ENCODE assay signal across 31 mouse cellular contexts in the genomic region with DNA sequence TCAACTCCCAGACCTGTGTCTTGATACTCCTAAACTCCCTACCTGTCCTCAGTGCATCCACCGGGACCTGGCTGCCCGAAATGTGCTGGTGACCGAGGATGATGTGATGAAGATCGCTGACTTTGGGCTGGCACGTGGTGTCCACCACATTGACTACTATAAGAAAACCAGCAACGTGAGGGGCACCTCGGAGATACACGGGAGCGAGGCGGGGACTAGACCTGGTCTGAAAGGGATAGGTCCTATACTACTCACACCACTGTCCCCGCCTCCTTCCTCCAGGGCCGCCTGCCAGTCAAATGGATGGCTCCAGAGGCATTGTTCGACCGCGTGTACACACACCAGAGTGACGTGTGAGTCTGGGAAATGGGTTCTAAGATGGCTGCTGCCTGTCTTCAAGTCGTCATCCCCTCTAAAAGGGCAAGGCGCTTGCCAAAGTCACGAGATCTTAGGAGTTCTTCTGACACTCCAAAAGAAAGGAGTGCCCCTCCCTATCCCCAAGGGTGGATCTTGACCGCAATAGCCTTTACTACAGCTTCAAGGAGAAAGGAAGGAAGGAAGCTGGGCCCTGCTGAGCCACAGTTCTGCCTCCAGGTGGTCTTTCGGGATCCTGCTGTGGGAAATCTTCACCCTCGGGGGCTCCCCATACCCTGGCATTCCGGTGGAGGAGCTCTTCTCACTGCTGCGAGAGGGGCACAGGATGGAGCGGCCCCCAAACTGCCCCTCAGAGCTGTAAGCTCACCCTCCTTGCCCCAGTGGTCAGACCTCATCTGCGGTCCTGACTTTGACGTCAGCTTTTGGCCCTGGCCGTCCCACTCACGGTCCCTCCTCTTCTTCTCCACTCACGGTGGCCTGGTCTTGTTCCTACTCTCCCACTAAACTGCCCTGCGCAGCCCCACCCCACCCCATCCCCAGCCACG. TPM values are rescaled to one million over a fixed set of nuclear protein-coding genes. Genes with fewer than 3 reads are reported as not detected.
DNase-seq lines count a peak whose midpoint lies in the region; ATAC-seq and TF ChIP-seq lines count a peak whose summit lies in the region.
"Had no signal": no experiment of that assay in that cellular context is flagged by ENCODE, and none has a peak within 500 bp of the region (broad histone marks: within the 10 kb centered on the region; RNA-seq: fewer than 3 reads in every experiment).

No protein-coding gene starts in this region.

- H3K4me1 ChIP-seq in lung, postnatal 0 days (ENCODE audit: insufficient read depth, low read depth, low read length): no peaks in the 10 kb centered on the region
- peaks cover 21% of the 10 kb centered on the region for H3K4me1 ChIP-seq in olfactory bulb, adult 2 months (ENCODE audit: control insufficient read depth, insufficient read depth, low read length)

- 0 out of 2 replicates have a peak, but pooled peaks have one; percentile 13 for TF ChIP-seq POLR2A in olfactory bulb, adult 2 months (IDR thresholded peaks at IDR 0.05; ENCODE audit: insufficient read depth, low read depth, low read length)

- peak overlapping the region; percentile 28; the same call in 1 of the 2 replicates for H3K27ac ChIP-seq in gastrocnemius, adult 2 months
- H3K27ac ChIP-seq in lung, postnatal 0 days (ENCODE audit: low read length): peak overlapping the region; percentile 28; the same call in 1 of the 2 replicates
- H3K27ac ChIP-seq in olfactory bulb, adult 2 months (ENCODE audit: insufficient read depth, low read depth, low read length): no peak overlapping the region
- H3K27ac ChIP-seq: embryonic facial prominence, embryonic 12.5 days; forebrain, embryonic 12.5 days; heart, embryonic 15.5 days had no signal

- no peak for TF ChIP-seq CTCF in gastrocnemius, adult 2 months (IDR thresholded peaks at IDR 0.05)
- TF ChIP-seq CTCF in lung, postnatal 0 days (IDR thresholded peaks at IDR 0.05): no peak
- no peak for TF ChIP-seq CTCF in olfactory bulb, adult 2 months (IDR thresholded peaks at IDR 0.05; ENCODE audit: insufficient read depth, low read depth, low read length)

- H3K4me2 ChIP-seq in lung, postnatal 0 days (replicated peaks; ENCODE audit: low read depth, low read length): no peak overlapping the region
- H3K4me2 ChIP-seq: embryonic facial prominence, embryonic 12.5 days; forebrain, embryonic 12.5 days; heart, embryonic 11.5 days; heart, embryonic 15.5 days had no signal

- no peaks in the 10 kb centered on the region for H3K36me3 ChIP-seq in lung, postnatal 0 days (ENCODE audit: insufficient read depth, low read length)
- H3K36me3 ChIP-seq: embryonic facial prominence, embryonic 12.5 days; forebrain, embryonic 12.5 days; heart, embryonic 15.5 days had no signal

- WGBS in lung, postnatal 0 days: 84% methylated on average over 32 of the region's 32 CpGs
- WGBS in olfactory bulb, adult 2 months: 93% methylated on average over 32 of the region's 32 CpGs

- no peak overlapping the region; the same call in 1 of the 2 replicates for H3K4me3 ChIP-seq in gastrocnemius, adult 2 months
- no peak overlapping the region for H3K4me3 ChIP-seq in lung, postnatal 0 days (ENCODE audit: low read depth, low read length)
- no peak overlapping the region for H3K4me3 ChIP-seq in olfactory bulb, adult 2 months (ENCODE audit: insufficient read depth, low read depth, low read length)
- H3K4me3 ChIP-seq: embryonic facial prominence, embryonic 12.5 days; forebrain, embryonic 12.5 days; heart, embryonic 15.5 days had no signal

- H3K9me3 ChIP-seq in lung, postnatal 0 days (ENCODE audit: low read length): no peaks in the 10 kb centered on the region
- H3K9me3 ChIP-seq: embryonic facial prominence, embryonic 12.5 days; forebrain, embryonic 12.5 days; heart, embryonic 15.5 days had no signal

- intact Hi-C loops in gastrocnemius, adult 2 months (cut with DNase I): loop anchor here (5.0 kb wide), 1 partner anchor 60 kb away; a partner anchor contains a TSS
- intact Hi-C loops in gastrocnemius, postnatal 14 days (cut with DNase I; ENCODE audit: low total_unique reads): no loop called here

- no peak for ATAC-seq in lung, postnatal 0 days
- ATAC-seq: forebrain, postnatal 0 days; hindbrain, embryonic 16.5 days; inflammation-experienced regulatory T-cells, adult 6 months; intestine, postnatal 0 days; Patski had no signal

- H3K9ac ChIP-seq in lung, postnatal 0 days (replicated peaks; ENCODE audit: low read depth): no peak overlapping the region
- H3K9ac ChIP-seq: embryonic facial prominence, embryonic 12.5 days; forebrain, embryonic 12.5 days; forebrain, postnatal 0 days; heart, embryonic 15.5 days had no signal

- H3K27me3 ChIP-seq in lung, postnatal 0 days (replicated peaks; ENCODE audit: insufficient read depth, low read length): no peaks in the 10 kb centered on the region
- H3K27me3 ChIP-seq: CH12.LX; embryonic facial prominence, embryonic 12.5 days; forebrain, embryonic 12.5 days; heart, embryonic 15.5 days; Patski had no signal

- no peak for TF ChIP-seq EP300 in lung, postnatal 0 days (IDR thresholded peaks at IDR 0.05)

- no peak for DNase-seq in gastrocnemius, adult 2 months
- DNase-seq in gastrocnemius, postnatal 14 days: no peak
- DNase-seq in lung, postnatal 0 days (ENCODE audit: low spot score): no peak
- no peak for DNase-seq in lung, postnatal 36 days
- peak; percentile 77 for DNase-seq in ES-CJ7 (ENCODE audit: low read depth, low spot score)
- DNase-seq in adrenal gland, adult 2 months: no peak
- no peak for DNase-seq in urinary bladder, postnatal 36 days (ENCODE audit: low spot score in 2 of 2)
- DNase-seq: adrenal gland, postnatal 10 days; cerebellum, adult 11 months; cerebellum, adult 8-10 months; cerebellum, postnatal 14 days; embryo, embryonic 11 days; forebrain, postnatal 0 days; gastrocnemius, postnatal 36 days; heart, adult 18-20 months; heart, postnatal 14 days had no signal

RNA-seq across cellular contexts. Expression of a gene that starts 14.6 kb away (rescaled TPM):
- total RNA-seq in gastrocnemius, adult 2 months (2021): 1 to 10 TPM; 2.1 to 2.3 TPM
- total RNA-seq in gastrocnemius, postnatal 14 days (2021): 1 to 10 TPM; 6.6 to 6.7 TPM
- polyA plus RNA-seq in lung, postnatal 0 days (2015; fragmentation: Nextera tagmentation; extraction: Ambion mirVana): 18.9 and 19.3 TPM in 2 replicates
- polyA plus RNA-seq in olfactory bulb, adult 2 months (2012; ENCODE audit: insufficient read depth, insufficient read length, low replicate concordance, missing spikeins): not detected in 2 replicates
- 10 to 100 TPM; 29.4 to 41.2 TPM for total RNA-seq in adrenal gland, adult 2 months (2021)
- polyA plus RNA-seq in adrenal gland, adult 2 months (2012; rRNA removed): 46.5 and 82.7 TPM in 2 replicates
- total RNA-seq: CH12.LX; common myeloid progenitor, adult 5-6 weeks had no signal
- polyA plus RNA-seq: inflammation-experienced regulatory T-cells, adult 6 months had no signal

RNA-seq across cellular contexts. Expression of a gene that starts 33.7 kb away (rescaled TPM):
- total RNA-seq in gastrocnemius, adult 2 months (2021): not detected
- not detected for total RNA-seq in gastrocnemius, postnatal 14 days (2021)
- not detected in 2 replicates for polyA plus RNA-seq in lung, postnatal 0 days (2015; fragmentation: Nextera tagmentation; extraction: Ambion mirVana)
- polyA plus RNA-seq in olfactory bulb, adult 2 months (2012; ENCODE audit: insufficient read depth, insufficient read length, low replicate concordance, missing spikeins): not detected in 2 replicates
- not detected for total RNA-seq in adrenal gland, adult 2 months (2021)
- not detected in 2 replicates for polyA plus RNA-seq in adrenal gland, adult 2 months (2012; rRNA removed)
- total RNA-seq: adrenal gland, postnatal 10 days; adrenal gland, postnatal 4 days; CH12.LX; common myeloid progenitor, adult 5-6 weeks; forebrain, postnatal 0 days; gastrocnemius, adult 18-20 months; gastrocnemius, postnatal 36 days; heart, adult 18-20 months; heart, postnatal 14 days had no signal
- polyA plus RNA-seq: brain, embryonic 14.5 days; embryonic facial prominence, embryonic 12.5 days; forebrain, embryonic 12.5 days; forebrain, postnatal 0 days; heart, embryonic 11.5 days; heart, embryonic 15.5 days; hindbrain, embryonic 11.5 days; hindbrain, embryonic 16.5 days; inflammation-experienced regulatory T-cells, adult 6 months; intestine, postnatal 0 days; Patski had no signal

RNA-seq across cellular contexts. Expression of a gene that starts 42.5 kb away (rescaled TPM):
- 10 to 100 TPM; 49.5 to 56.7 TPM for total RNA-seq in gastrocnemius, adult 2 months (2021)
- total RNA-seq in gastrocnemius, postnatal 14 days (2021): 10 to 100 TPM; 55.6 to 59.2 TPM
- polyA plus RNA-seq in lung, postnatal 0 days (2015; fragmentation: Nextera tagmentation; extraction: Ambion mirVana): 52.4 and 55.7 TPM in 2 replicates
- 49.7 and 82.3 TPM in 2 replicates for polyA plus RNA-seq in olfactory bulb, adult 2 months (2012; ENCODE audit: insufficient read depth, insufficient read length, low replicate concordance, missing spikeins)
- total RNA-seq in adrenal gland, adult 2 months (2021): 10 to 100 TPM; 76.6 to 96.6 TPM
- polyA plus RNA-seq in adrenal gland, adult 2 months (2012; rRNA removed): 10.6 and 13.9 TPM in 2 replicates
